Mouse (Mus musculus) heart, postnatal 36 days (tissue): Measurements from ENCODE around the gene Aven. TPM values are rescaled to one million over a fixed set of nuclear protein-coding genes. Genes with fewer than 3 reads are reported as not detected.

Experiments
- DNase-seq, 2 experiments: peaks; one replicate each; pipeline ENCODE4 v3.0.0; 2021 to 2022
- intact Hi-C: fragments of 180-260 bp; cut with DNase I; formaldehyde crosslinking; loops from one replicate; pipeline ENCODE4 v1.15.1; 2025
- total RNA-seq, 2 experiments: library from RNA; stranded (reverse); gene quantifications; 2 replicates each; pipeline ENCODE4 v1.2.3; 2021

Gene Aven
- total RNA-seq, 2 experiments from 2014 or later: 16.5 to 20.6 TPM

DNA sequence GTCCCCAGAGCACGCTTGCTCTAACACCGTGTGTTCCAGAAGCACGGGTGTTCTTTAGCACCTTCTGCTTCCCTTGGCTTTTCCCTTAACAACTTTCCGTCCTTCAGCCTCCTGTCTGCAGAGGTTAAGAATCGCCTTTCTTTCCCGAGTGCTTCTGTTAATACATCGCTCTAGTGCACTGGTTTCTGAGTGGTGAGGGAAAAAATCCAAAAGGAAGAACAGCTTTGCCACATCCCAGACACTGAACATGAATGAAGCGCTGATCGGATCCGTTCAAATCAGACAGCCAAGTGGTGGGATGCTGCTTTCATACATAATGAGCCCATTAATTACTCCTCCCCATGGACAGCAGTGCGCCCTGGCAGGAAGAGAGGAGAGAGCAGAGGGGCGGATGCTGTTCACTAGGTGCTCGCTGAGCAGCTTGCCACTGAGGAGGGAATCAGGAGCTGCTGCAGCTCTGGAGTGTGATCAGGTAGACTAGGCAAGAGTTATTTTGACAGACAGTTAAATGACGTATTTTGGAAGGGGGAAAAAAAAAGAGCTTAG is 42.0 kb downstream of the Aven start:
- no peak for DNase-seq
- intact Hi-C loops: loop anchor here (5.0 kb wide), 1 partner anchor 32 kb away; no protein-coding TSS in a partner anchor

DNA sequence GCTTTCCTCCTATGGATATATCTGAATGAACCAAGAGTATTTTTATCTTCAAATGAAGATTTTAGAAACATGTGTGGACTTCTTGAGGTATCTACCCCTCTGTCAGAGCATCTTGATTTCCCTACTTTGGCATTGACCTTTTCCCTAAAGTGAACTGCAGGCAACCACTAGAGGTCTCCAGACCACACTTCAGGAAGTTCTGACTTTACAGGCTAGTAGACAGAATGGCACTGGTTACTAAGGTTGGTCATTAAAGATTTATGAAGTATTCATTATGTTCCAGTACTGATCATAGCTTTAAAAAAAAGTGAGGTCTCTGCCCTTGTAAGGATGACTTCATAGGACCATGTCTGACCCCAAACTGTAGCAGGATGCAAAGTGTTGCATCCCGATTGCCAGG is 46.0 kb downstream of the Aven start:
- intact Hi-C loops: loop anchor here (2.0 to 5.0 kb wide), 2 partner anchors 36 to 222 kb away; no protein-coding TSS in a partner anchor
- DNase-seq: no peak

DNA sequence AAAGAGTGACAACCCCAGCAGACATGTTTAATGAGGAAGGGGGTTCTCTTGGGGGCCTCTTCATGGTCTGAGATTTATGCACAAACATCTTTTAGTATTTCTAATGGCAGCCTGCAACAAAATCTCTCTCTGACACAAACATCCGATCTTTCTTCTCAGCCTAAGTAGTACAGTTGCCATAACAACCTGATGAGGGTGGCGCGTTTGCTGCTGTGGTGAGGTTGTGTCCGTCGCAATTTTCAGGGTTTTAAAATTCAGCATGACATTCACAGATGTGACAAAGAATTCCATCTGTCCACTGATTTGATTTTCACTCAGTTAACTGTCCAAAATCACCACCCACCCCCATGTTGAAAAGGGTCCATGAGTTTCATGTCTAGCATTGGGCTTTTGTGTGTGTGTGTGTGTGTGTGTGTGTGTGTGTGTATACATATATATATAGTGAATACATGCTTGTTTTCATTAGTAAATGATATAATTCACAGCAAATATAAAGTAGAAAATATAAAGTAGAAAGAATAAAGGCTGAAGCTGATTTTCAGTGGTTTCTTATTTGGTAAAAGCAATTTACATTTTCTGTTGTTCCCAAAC is 49.0 kb downstream of the Aven start:
- intact Hi-C loops: no loop called here
- DNase-seq: no peak

DNA sequence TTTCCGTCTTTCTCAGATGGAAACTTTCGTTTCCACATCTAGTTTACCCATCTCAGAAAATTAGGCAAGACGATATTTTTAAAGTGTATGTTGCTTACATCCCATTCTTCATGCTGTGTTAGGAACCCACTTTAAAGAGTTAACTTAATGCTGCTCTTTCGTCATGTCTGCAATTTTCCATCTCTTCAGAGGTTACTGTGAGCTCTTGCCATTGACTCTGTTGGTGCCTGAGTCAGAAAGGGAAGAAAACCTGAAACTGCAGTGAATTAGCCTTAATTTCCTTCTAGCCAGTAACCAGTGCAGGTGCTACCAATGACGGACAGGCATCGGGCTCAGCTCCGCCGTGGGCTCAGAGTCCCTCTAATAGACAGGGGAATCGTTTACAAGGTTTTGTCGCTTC is 63.8 kb downstream of the Aven start:
- intact Hi-C loops: no loop called here
- DNase-seq: no peak

DNA sequence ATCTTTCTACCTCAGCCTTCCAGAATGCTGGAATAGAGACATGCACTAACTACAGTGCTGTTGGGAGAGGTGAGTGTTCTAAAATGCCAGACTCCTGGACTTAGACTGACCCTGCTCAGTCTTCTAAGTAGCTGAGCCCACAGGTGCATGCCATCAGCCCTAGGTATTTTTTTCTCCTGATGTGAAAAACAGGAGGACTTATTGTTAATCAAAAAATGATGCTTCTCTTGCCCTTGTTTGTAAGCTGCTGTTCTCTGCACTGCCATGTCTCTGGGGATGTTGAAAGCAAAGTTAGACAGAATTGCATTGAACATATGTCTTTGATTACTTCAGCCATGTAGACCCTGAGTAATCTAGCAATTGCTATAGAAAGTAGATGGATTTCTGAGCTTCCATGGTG is 64.7 kb downstream of the Aven start:
- DNase-seq: no peak
- intact Hi-C loops: no loop called here

DNA sequence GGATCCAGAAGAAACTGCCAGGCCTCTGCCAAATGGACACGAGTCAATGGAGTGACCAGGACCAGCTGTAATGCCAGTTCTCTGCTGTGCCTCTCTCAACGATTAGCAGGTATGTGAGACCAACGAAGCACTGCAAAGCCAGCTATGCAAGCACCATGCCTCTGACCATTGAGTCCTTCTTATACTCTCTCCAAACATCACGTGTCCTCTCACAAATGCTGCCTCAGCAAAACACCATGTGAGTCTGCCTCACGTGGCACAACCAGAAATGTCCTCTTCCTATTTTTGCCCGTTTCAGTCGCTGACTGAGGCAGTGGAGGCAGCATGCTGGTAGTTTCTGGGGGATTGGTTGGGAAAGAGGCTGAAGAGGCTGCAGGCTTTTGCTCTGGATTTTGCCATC is 68.8 kb downstream of the Aven start:
- no peak for DNase-seq
- intact Hi-C loops: no loop called here

DNA sequence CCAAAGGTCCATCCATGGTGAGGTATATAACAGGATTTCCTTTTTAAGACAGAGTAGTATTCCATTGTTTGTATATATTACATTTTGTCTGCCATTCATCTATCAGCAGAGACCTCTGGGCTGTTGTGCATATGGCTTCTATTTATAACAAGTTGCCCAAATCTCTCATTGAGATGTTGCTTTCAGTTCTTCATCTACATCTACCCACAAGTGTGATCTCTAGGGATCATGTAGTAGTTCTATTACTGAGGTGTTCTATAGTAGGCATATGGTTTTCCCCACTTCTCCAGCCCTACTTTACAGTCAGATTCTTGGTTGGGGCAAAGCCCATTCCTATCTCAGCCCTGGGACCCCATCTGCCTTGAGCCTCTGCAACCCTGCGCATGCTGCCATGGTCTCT is 72.3 kb downstream of the Aven start:
- intact Hi-C loops: no loop called here
- no peak for DNase-seq

DNA sequence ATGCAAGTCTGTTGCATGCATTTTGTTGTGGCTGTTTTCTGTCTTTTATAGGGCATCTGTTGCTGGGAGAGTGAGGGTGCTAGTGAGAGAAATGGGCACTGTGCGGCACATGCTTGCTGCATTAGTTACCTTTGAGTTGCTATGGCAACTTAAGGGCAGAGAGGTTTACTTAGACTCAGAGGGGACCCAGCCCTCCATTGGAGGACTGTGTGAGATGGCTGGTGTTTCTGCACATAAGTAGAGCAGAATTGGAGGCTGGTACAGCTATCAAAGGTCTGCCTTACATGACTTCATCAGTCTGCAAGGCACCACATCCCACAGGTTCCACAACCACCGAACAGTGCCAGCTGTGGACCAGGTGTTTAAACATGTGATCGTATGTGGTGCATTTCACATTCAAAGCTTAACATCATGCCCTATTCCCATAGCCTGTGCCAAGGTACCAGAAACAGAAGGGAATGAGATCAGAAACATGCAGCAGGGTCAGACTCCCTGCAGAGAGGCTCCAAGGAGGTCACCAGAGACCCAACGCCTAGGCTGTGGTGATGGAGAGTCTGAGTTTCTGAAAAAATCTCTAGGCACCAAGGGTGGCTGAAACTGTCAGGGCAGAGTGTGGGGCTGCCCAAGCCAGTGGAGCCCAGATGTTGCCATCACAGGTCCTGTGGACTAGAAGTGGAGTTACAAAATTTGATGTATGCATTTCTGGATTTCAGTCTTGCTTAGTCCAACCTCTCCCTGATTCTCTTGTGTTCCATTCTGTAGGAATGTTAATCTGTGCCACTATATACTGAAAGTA is 73.7 kb downstream of the Aven start:
- no peak for DNase-seq
- intact Hi-C loops: no loop called here

DNA sequence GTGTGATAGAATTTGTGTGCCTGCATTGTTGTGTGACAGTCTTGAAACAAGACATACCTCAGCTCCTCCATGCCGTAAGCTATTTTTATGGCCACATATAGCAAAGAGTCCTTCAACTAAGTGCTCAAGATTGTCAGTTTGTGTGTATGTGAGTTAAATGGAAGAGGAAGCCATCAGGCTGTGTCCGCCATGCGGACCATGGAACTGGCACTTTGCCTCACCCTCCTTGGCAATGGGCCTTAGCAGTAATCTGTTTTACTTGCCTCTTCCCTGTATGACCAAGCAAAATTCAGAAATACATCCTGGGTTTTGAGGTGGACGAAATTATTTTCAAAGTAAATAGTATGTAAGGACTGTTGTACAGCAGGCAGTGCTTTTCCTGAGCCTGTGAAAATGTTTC is 75.0 kb downstream of the Aven start:
- DNase-seq: no peak
- intact Hi-C loops: no loop called here

DNA sequence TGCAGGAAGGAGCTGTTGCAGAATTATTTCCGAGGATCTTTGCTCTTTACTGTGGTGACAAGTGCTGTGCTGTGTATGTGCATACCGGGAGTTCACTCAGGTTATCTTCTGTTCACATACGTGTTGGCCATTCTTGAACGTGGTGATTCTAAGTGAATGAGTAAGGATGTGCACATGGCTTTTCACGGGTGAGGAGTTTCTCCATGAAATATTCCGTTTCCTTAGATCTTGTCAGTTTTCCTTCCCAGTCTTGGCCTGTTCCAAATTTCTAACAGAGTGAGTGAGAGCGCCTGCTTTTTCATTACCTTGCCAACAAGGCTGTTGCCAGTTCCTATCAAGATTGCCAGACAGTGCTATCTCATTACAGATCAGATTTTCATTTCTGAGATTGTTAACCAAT is 98.2 kb downstream of the Aven start:
- no peak for DNase-seq
- intact Hi-C loops: no loop called here

DNA sequence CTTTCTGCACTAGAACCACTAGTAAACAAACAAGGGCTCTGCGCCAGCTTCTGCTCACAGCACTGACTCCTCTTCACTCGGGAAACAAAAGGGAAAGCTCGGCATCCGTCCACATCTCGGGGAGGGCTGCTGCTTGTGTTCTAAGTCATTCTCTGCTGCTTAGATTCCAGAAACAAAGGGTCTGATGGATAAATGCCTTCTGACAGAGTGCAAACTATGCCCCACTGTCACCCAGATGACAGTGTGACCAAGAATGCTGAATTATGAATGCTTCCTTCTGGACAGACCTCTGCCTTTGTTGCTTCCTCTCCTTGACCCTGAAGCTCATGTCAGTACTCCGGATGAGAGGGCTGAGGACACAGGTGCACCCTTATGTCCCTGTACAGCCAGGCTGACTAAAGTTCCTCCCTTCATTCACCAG is 98.7 kb downstream of the Aven start:
- intact Hi-C loops: no loop called here

DNA sequence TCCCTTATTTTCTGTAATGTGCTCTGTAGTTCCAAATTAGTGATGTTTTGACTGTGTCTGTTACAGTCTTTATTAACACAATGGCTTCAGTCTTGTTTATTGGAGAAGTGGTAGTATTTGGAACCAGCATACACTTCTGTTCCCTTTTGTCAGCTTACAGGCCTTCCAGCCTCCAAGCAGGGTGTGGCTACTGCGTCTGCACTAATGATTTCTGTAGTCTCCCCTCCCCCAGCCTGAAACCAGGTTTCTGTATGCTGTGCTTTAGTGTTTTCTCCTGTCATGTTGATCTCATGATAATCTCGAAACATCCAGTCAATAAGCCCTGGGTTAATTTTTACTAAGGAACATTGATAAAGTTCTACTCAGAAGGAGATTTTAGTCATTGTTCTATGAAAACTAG is 100.6 kb downstream of the Aven start:
- intact Hi-C loops: no loop called here
- no peak for DNase-seq

More for the DNA sequence above, 98.7 kb downstream of the Aven start:
- DNase-seq: peak; percentile 9

DNA sequence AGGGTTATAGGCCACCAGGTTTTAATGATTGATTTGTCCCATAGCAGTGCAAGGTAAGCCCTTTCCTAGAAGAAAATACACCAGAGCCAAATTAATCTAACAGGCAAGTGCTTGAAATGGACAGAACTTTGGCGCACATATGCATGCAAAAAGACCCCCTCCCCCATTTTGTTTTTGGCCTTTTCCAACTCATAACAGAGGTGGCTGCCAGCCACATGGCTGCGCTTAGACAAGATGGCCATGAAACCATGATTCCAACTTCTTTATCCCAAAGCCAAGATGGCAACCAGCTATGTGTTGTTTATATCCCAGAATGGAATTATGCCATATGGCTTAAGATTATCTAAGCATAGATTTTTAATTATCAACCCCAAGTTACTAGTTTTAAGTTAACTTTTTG is 101.0 kb downstream of the Aven start:
- DNase-seq: no peak
- intact Hi-C loops: no loop called here

DNA sequence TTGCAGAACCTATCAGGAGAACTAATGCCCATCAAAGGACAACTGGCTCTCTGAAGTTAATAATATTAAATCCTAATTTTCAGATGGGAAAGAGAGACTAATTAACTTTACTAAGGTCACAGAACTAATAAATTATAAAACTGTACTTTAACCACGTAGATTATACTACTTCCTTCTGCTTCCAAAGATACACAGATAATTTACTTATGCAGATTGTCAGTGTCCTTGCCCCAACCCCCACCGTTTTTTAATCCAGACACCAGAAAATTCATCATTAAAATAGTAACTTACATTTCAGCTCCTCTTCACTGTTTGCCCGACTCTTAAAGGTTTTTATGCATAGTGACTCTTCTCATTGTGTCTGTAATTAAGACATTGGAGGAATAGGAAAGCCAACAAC is 103.0 kb downstream of the Aven start:
- intact Hi-C loops: no loop called here
- no peak for DNase-seq

DNA sequence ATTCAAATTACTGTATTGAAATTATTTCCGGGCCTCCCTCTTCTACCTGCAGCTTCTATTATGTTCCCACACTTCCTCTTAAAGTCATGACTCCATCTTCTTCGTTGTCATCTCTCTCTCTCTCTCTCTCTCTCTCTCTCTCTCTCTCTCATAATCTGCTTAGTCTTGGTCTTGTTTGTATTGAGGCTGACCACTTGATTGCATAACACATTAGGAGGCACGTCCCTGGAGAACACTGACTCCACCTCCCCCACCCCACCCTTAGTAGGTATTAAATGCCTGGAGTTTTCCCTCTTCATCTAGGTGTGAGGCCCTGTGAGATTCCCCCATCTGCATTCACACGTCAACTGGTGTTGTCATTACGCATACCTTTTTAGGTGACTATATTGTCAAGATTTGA is 103.7 kb downstream of the Aven start:
- intact Hi-C loops: no loop called here

DNA sequence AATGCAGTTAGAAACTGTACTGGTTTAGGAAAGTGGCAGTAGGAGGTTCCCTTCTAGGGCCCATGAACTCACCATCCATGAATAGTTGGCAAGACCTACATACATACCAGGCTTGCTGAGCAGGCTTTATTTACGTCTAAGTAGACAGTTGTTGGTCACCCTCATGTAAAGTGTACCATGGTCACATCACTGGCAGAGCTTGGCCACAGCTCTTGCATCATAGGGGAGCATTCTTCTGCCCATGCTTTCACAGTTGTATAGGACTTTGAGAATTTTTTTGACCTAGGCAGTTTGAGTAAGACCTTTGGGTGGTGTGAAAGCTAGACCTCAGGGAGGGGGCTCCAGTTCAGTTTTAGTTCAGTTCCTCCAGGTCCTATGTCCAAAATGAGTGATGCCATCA is 104.3 kb downstream of the Aven start:
- intact Hi-C loops: no loop called here
- DNase-seq: no peak

More for the DNA sequence above, 103.7 kb downstream of the Aven start:
- no peak for DNase-seq

DNA sequence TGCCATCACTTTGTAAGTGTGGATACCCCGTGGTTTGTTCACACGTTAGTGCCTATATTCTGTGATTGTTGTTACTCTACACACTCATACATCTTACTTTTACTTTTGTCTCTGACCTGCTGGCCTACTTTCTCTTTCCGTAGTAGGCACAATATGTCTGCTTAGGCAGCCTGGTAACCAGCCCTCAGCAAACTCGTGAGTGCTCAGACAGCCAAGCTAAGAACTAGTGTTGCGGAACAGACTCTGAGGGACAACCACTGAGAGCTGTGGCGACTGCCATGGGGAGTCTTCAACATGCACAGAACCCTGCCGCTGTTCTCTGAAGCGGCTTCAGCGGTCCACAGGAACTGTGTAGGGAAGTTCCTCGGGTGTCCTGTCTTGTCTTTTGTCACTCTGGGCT is 107.5 kb downstream of the Aven start:
- no peak for DNase-seq
- intact Hi-C loops: no loop called here

DNA sequence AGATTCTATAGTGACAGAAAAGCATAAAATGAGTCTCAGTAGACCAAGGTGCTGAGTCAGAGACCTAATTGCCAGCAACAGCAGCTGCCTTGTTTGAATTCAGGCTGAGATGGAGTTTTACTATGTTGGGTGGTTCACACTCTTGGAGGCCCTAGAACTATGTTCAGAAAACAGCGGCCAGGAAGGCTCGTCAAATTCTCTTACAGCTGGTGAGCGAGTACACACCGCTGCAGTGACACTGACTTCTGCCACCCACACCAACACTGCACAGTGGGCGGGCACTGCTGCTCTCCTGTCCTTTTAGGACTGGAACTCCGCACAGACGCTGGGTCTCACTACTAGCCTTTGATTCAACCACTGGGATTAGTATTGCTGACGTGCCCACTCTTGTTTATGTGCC is 109.7 kb downstream of the Aven start:
- no peak for DNase-seq
- intact Hi-C loops: no loop called here

DNA sequence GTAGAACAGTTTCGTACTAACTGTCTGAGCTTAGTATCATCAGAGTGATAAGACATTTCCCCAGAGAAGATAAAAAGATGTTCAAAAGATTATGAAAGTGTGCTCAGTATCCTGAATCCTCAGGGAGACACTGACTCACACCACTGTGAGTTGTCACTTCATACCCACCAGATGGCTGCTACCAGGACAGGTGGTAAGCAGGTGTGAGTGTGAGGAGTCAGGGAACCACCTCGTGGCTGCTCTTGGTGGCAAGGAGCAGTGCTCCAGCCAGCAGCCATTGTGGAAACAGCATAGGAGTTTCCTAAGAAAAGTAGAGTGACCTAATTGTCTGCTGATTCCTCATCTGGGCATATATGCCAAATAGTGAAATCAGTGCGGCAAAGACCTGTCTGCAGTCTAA is 113.8 kb downstream of the Aven start:
- intact Hi-C loops: no loop called here

DNA sequence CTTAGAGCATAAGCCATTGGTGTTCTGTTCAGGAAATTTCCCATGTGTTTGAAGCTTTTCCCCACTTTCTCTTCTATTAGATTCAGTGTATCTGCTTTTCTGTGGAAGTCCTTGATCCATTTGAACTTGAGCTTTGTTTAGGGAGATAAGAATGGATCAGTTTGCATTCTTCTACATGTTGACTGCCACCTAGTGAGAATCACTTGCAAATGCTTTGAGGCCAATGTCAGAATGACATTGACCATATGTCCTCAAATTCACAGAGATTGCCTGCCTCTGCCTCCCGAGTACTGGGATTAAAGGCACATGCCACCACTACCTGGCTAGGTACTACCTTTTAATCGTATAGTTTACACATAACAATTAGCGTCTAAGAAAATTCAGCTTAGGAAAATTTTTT is 119.9 kb downstream of the Aven start:
- intact Hi-C loops: loop anchor here (5.0 kb wide), 1 partner anchor 110 kb away; no protein-coding TSS in a partner anchor
- no peak for DNase-seq

More for the DNA sequence above, 113.8 kb downstream of the Aven start:
- DNase-seq: no peak

DNA sequence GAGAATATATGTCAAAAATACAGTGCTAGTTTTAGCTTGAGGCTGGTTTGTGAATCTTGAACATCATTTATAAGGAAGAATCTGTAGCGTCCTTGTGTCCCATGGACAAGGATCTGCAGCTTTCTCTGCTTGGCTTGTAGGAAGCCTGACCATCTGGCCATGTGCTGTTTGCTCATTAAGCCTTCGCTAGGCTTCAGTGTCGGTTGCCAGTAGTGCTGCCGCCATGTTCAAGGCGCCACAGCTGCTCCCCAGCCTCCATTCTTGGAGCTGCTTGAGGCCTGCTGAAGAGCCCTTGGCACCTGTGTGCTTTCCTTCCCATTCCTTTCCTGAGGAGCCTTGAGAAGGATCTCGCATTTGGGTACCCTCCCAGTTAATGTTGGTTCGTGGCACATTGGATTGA is 121.6 kb downstream of the Aven start:
- no peak for DNase-seq
- intact Hi-C loops: loop anchor here (5.0 kb wide), 1 partner anchor 112 kb away; no protein-coding TSS in a partner anchor

DNA sequence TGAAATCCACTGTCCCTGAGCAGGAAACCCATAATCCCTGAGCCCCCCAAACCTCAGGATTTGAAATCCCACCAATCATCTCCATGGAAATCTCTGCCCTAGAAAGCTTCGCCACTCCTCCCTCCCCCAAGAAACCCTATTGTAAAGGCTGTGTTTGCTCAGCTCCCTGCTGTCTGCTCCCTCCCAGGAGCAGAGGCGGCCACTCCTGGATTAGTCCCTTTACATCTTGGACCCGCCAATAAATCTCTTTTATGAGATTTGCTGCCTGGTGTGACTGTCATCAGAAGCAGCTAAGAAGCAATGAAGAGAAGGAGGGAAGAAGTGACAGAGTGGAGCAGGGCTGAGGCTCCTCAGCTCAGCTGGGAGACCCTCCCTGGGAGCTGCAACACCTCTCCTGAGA is 124.4 kb downstream of the Aven start:
- DNase-seq: no peak
- intact Hi-C loops: no loop called here
